Mouse (Mus musculus) kidney, embryonic 16.5 days (tissue): ENCODE measurements around the gene Wdr70. TPM values are rescaled to one million over a fixed set of nuclear protein-coding genes. Genes with fewer than 3 reads are reported as not detected.

Source experiments
- microRNA-seq: library from miRNA; unstranded; fragments of <30 nt; microRNA quantifications from one replicate; pipeline ENCODE4, GENCODE M21; 2016
- polyA plus RNA-seq: library from polyadenylated mRNA; unstranded; fragments of >200 nt; fragmentation: Nextera tagmentation; extraction: Ambion mirVana; gene quantifications from 2 replicates; pipeline ENCODE4 v1.2.1, GENCODE M21; 2015

Wdr70 gene
- polyA plus RNA-seq, 1 experiment from 2014 or later = 60.2 TPM

Small RNA genes lying within 50 kb of the gene (microRNA-seq; reads per million reads assigned to microRNA genes)
- not detected for gene Gm27529

Other genes with a start within 250 kb of the Wdr70 start
- 19.4 and 20.0 TPM in 2 replicates for gene Nup155, start 10.1 kb upstream of the Wdr70 start, polyA plus RNA-seq
- 5.9 and 9.2 TPM in 2 replicates for gene Cplane1, start 69.9 kb upstream of the Wdr70 start, polyA plus RNA-seq